Mouse (Mus musculus) splenic B cell, adult 2 months (primary cell): Measurements from ENCODE around the gene Myrf.
"Not testable (repeated sequence)": the region's sequence is repeated elsewhere in the genome, so short reads cannot be mapped to it uniquely, and the experiment has no call there.

Source experiments
- DNase-seq: peaks from one replicate; pipeline ENCODE4 v3.0.0-alpha.2; 2011; ENCODE audit warnings: low read depth, low spot score
- H3K27me3 ChIP-seq: 2 replicates; pipeline ENCODE4 v1.6.1; 2012; ENCODE audit warnings: mild to moderate bottlenecking, low read length, moderate library complexity, mixed read lengths; ENCODE audit not compliant: control insufficient read depth, poor library complexity, insufficient read depth, severe bottlenecking
- H3K36me3 ChIP-seq: 2 replicates; pipeline ENCODE4 v1.6.1; 2012; ENCODE audit warnings: mild to moderate bottlenecking, low read length, moderate library complexity, mixed read lengths; ENCODE audit not compliant: control insufficient read depth, poor library complexity, insufficient read depth, severe bottlenecking

The Myrf gene

GRCm38 (mm10) chr19:10169179-10169578 is 71.4 kb downstream of the Myrf start:
- no peak for DNase-seq
- Histone ChIP-seq H3K36me3 (no peaks in the 10 kb centered on the region), H3K27me3 (no peaks in the 10 kb centered on the region)

GRCm38 (mm10) chr19:10168441-10168840 is 72.1 kb downstream of the Myrf start:
- Histone ChIP-seq H3K27me3 (no peaks in the 10 kb centered on the region), H3K36me3 (no peaks in the 10 kb centered on the region)
- no peak for DNase-seq

- Histone ChIP-seq H3K36me3 (no peaks in the 10 kb centered on the region), H3K27me3 (no peaks in the 10 kb centered on the region)
- no peak for DNase-seq
These were observed 72.6 kb downstream of the Myrf start for GRCm38 (mm10) chr19:10167951-10168350.

GRCm38 (mm10) chr19:10167112-10167511 is 73.4 kb downstream of the Myrf start:
- Histone ChIP-seq H3K27me3 (no peaks in the 10 kb centered on the region), H3K36me3 (no peaks in the 10 kb centered on the region)
- no peak for DNase-seq

GRCm38 (mm10) chr19:10165928-10166327 is 74.6 kb downstream of the Myrf start:
- not testable (repeated sequence) for H3K36me3 ChIP-seq, H3K27me3 ChIP-seq, DNase-seq

GRCm38 (mm10) chr19:10163896-10164295 is 76.7 kb downstream of the Myrf start:
- Histone ChIP-seq H3K27me3 (no peaks in the 10 kb centered on the region), H3K36me3 (no peaks in the 10 kb centered on the region)
- no peak for DNase-seq
